Mouse (Mus musculus) lung, embryonic 15.5 days (tissue): ENCODE measurements at regions not wholly inside any gene's neighbourhood (a gene's known extent, or its start where the extent isn't known, plus 50 kb on each side); places are given as distances from the start of the nearest gene placed in this dataset.

ENCODE experiments used
- ATAC-seq: fragments of 200-750 bp; cut with Nextera tagmentation; 2 replicates; pipeline ENCODE4 v1.8.0; 2017; ENCODE audit warnings: moderate number of reproducible peaks, borderline replicate concordance; ENCODE audit not compliant: low FRiP score, low TSS enrichment; ENCODE audit errors: extremely low read depth
- H3K27ac ChIP-seq: fragments of 300-500 bp; sonication (generic); 2 replicates; pipeline ENCODE4 v1.5.1; 2015; ENCODE audit warnings: moderate library complexity, mild to moderate bottlenecking, inconsistent platforms
- H3K27me3 ChIP-seq: fragments of 300-500 bp; sonication (generic); 2 replicates; pipeline ENCODE4 v1.6.1; 2015; ENCODE audit warnings: inconsistent platforms
- H3K36me3 ChIP-seq: fragments of 300-500 bp; sonication (generic); 2 replicates; pipeline ENCODE4 v1.6.1; 2015; ENCODE audit warnings: inconsistent platforms
- H3K4me1 ChIP-seq: fragments of 300-500 bp; sonication (generic); 2 replicates; pipeline ENCODE4 v1.6.1; 2015; ENCODE audit warnings: inconsistent platforms
- H3K4me2 ChIP-seq: fragments of 300-500 bp; sonication (generic); 2 replicates; pipeline ENCODE4 v1.6.1; 2015; ENCODE audit warnings: inconsistent platforms, mild to moderate bottlenecking, moderate library complexity
- H3K4me3 ChIP-seq: fragments of 300-500 bp; sonication (generic); 2 replicates; pipeline ENCODE4 v1.5.1; 2015; ENCODE audit warnings: mild to moderate bottlenecking, inconsistent platforms
- H3K9ac ChIP-seq: fragments of 300-500 bp; sonication (generic); 2 replicates; pipeline ENCODE4 v1.6.1; 2015; ENCODE audit warnings: inconsistent platforms
- H3K9me3 ChIP-seq: fragments of 300-500 bp; sonication (generic); 2 replicates; pipeline ENCODE4 v1.6.1; 2016; ENCODE audit warnings: inconsistent platforms
- WGBS: fragments of 180-500 bp; shearing (Covaris S2); methylation state at CpG from one replicate; pipeline ENCODE4 v1.1.7; 2015; 5-methylcytosine and 5-hydroxymethylcytosine counted together

- no peak overlapping the region for H3K4me3 ChIP-seq
- ATAC-seq = no peak
- H3K36me3 ChIP-seq = no peaks in the 10 kb centered on the region
- H3K4me1 ChIP-seq = no peaks in the 10 kb centered on the region
- H3K4me2 ChIP-seq = no peak overlapping the region
- H3K27me3 ChIP-seq = no peaks in the 10 kb centered on the region
- no peak overlapping the region for H3K27ac ChIP-seq
- H3K9me3 ChIP-seq = no peaks in the 10 kb centered on the region
- WGBS = 69% methylated on average over 10 of the region's 10 CpGs
- H3K9ac ChIP-seq = no peak overlapping the region
Observed at GRCm38 (mm10) chr5:133718187-133719078, 381.1 kb upstream of the Castor2 start.

GRCm38 (mm10) chr5:133715830-133716229, 383.7 kb upstream of the Castor2 start:
- Histone ChIP-seq H3K9me3 (no peaks in the 10 kb centered on the region), H3K27me3 (no peaks in the 10 kb centered on the region), H3K9ac (no peak overlapping the region), H3K4me2 (no peak overlapping the region), H3K36me3 (no peaks in the 10 kb centered on the region), H3K4me3 (no peak overlapping the region), H3K27ac (no peak overlapping the region), H3K4me1 (no peaks in the 10 kb centered on the region)
- WGBS = 85% methylated on average over 1 of the region's 1 CpGs
- no peak for ATAC-seq

- Histone ChIP-seq H3K9me3 (no peaks in the 10 kb centered on the region), H3K9ac (no peak overlapping the region), H3K4me2 (no peak overlapping the region), H3K4me3 (no peak overlapping the region), H3K27me3 (no peaks in the 10 kb centered on the region), H3K4me1 (no peaks in the 10 kb centered on the region), H3K27ac (no peak overlapping the region), H3K36me3 (no peaks in the 10 kb centered on the region)
- no peak for ATAC-seq
- WGBS = 44% methylated on average over 3 of the region's 3 CpGs
Observed at GRCm38 (mm10) chr5:133712652-133713051, 386.9 kb upstream of the Castor2 start.

- Histone ChIP-seq H3K36me3 (no peaks in the 10 kb centered on the region), H3K4me2 (no peak overlapping the region), H3K9me3 (no peaks in the 10 kb centered on the region), H3K4me3 (no peak overlapping the region), H3K9ac (no peak overlapping the region), H3K27me3 (no peaks in the 10 kb centered on the region), H3K27ac (no peak overlapping the region), H3K4me1 (no peaks in the 10 kb centered on the region)
- 68% methylated on average over 8 of the region's 8 CpGs for WGBS
- no peak for ATAC-seq
Observed at GRCm38 (mm10) chr5:133708881-133709280, 390.6 kb upstream of the Castor2 start.

- no peak for ATAC-seq
- Histone ChIP-seq H3K9me3 (no peaks in the 10 kb centered on the region), H3K4me3 (no peak overlapping the region), H3K4me2 (no peak overlapping the region), H3K36me3 (no peaks in the 10 kb centered on the region), H3K27ac (no peak overlapping the region), H3K27me3 (no peaks in the 10 kb centered on the region), H3K9ac (no peak overlapping the region), H3K4me1 (no peaks in the 10 kb centered on the region)
- WGBS = 83% methylated on average over 2 of the region's 2 CpGs
Observed at GRCm38 (mm10) chr5:133686206-133686605, 413.3 kb upstream of the Castor2 start.

GRCm38 (mm10) chr5:133683021-133683420, 416.5 kb upstream of the Castor2 start:
- 28% methylated on average over 9 of the region's 10 CpGs for WGBS

GRCm38 (mm10) chr5:133676791-133677450, 422.6 kb upstream of the Castor2 start:
- 68% methylated on average over 15 of the region's 15 CpGs for WGBS
- no peak for ATAC-seq

More at GRCm38 (mm10) chr5:133683021-133683420, 416.5 kb upstream of the Castor2 start:
- ATAC-seq = no peak
- Histone ChIP-seq H3K27me3 (no peaks in the 10 kb centered on the region), H3K4me2 (no peak overlapping the region), H3K9me3 (no peaks in the 10 kb centered on the region), H3K36me3 (no peaks in the 10 kb centered on the region), H3K4me1 (no peaks in the 10 kb centered on the region), H3K9ac (no peak overlapping the region), H3K4me3 (no peak overlapping the region), H3K27ac (no peak overlapping the region)

GRCm38 (mm10) chr5:133675636-133676035, 423.9 kb upstream of the Castor2 start:
- H3K27me3 ChIP-seq = no peaks in the 10 kb centered on the region
- no peak overlapping the region for H3K4me2 ChIP-seq
- H3K9me3 ChIP-seq = no peaks in the 10 kb centered on the region
- no peak overlapping the region for H3K4me3 ChIP-seq
- no peak overlapping the region for H3K27ac ChIP-seq
- WGBS = 56% methylated on average over 3 of the region's 3 CpGs
- no peak for ATAC-seq
- no peak overlapping the region for H3K9ac ChIP-seq
- H3K36me3 ChIP-seq = no peaks in the 10 kb centered on the region
- no peaks in the 10 kb centered on the region for H3K4me1 ChIP-seq

More at GRCm38 (mm10) chr5:133676791-133677450, 422.6 kb upstream of the Castor2 start:
- Histone ChIP-seq H3K9ac (no peak overlapping the region), H3K36me3 (no peaks in the 10 kb centered on the region), H3K27me3 (no peaks in the 10 kb centered on the region), H3K4me1 (no peaks in the 10 kb centered on the region), H3K4me2 (no peak overlapping the region), H3K4me3 (no peak overlapping the region), H3K9me3 (no peaks in the 10 kb centered on the region), H3K27ac (no peak overlapping the region)

GRCm38 (mm10) chr5:133666473-133666872, 433.0 kb upstream of the Castor2 start:
- no peak for ATAC-seq
- 39% methylated on average over 6 of the region's 6 CpGs for WGBS
- no peaks in the 10 kb centered on the region for H3K36me3 ChIP-seq
- H3K27ac ChIP-seq = no peak overlapping the region
- H3K4me2 ChIP-seq = no peak overlapping the region
- H3K9ac ChIP-seq = no peak overlapping the region
- no peaks in the 10 kb centered on the region for H3K27me3 ChIP-seq
- no peak overlapping the region for H3K4me3 ChIP-seq
- no peaks in the 10 kb centered on the region for H3K4me1 ChIP-seq
- H3K9me3 ChIP-seq = no peaks in the 10 kb centered on the region

- no peaks in the 10 kb centered on the region for H3K9me3 ChIP-seq
- ATAC-seq = no peak
- 84% methylated on average over 7 of the region's 7 CpGs for WGBS
Observed at GRCm38 (mm10) chr5:133662474-133663256, 436.8 kb upstream of the Castor2 start.

GRCm38 (mm10) chr5:133660351-133660750, 439.2 kb upstream of the Castor2 start:
- H3K27ac ChIP-seq = no peak overlapping the region
- no peaks in the 10 kb centered on the region for H3K36me3 ChIP-seq
- H3K4me1 ChIP-seq = no peaks in the 10 kb centered on the region
- H3K9me3 ChIP-seq = no peaks in the 10 kb centered on the region
- H3K4me3 ChIP-seq = no peak overlapping the region
- ATAC-seq = no peak
- no peaks in the 10 kb centered on the region for H3K27me3 ChIP-seq
- no peak overlapping the region for H3K9ac ChIP-seq
- WGBS = 62% methylated on average over 11 of the region's 11 CpGs
- H3K4me2 ChIP-seq = no peak overlapping the region

More at GRCm38 (mm10) chr5:133662474-133663256, 436.8 kb upstream of the Castor2 start:
- H3K4me1 ChIP-seq = no peaks in the 10 kb centered on the region
- no peak overlapping the region for H3K9ac ChIP-seq
- no peak overlapping the region for H3K27ac ChIP-seq
- H3K36me3 ChIP-seq = no peaks in the 10 kb centered on the region
- no peak overlapping the region for H3K4me3 ChIP-seq
- no peak overlapping the region for H3K4me2 ChIP-seq
- no peaks in the 10 kb centered on the region for H3K27me3 ChIP-seq
